In genomic region chr11:52396597-52397188, GRCm38 (mm10) we compare ENCODE assay signal across 8 mouse cellular contexts. TPM values are rescaled to one million over a fixed set of nuclear protein-coding genes. Genes with fewer than 3 reads are reported as not detected.
DNase-seq lines count a peak whose midpoint lies in the region; ATAC-seq and TF ChIP-seq lines count a peak whose summit lies in the region.

No protein-coding gene starts in this region.

- peaks cover 29% of the 10 kb centered on the region for H3K4me1 ChIP-seq in kidney, embryonic 15.5 days
- no peaks in the 10 kb centered on the region; the same call in 1 of the 2 replicates for H3K4me1 ChIP-seq in forebrain, embryonic 11.5 days (replicated peaks; ENCODE audit: control insufficient read depth, insufficient read depth, low read length)
- H3K4me1 ChIP-seq in liver, adult 2 months (ENCODE audit: control insufficient read depth, insufficient read depth, low read length): peaks cover 13% of the 10 kb centered on the region

- no peak for DNase-seq in kidney, adult 11 months
- DNase-seq in T-cell, adult 2 months (ENCODE audit: low spot score): peak; percentile 69
- no peak for DNase-seq in forebrain, embryonic 11.5 days (ENCODE audit: low spot score)
- DNase-seq in liver, adult 2 months (ENCODE audit: extremely low read depth, low read depth, low spot score): peak; percentile 78
- peak; percentile 75 for DNase-seq in naive thymus-derived CD4-positive, alpha-beta T cell, adult 2 months (ENCODE audit: low read depth)
- no peak for DNase-seq in right cerebral cortex, postnatal 14 days
- DNase-seq in adrenal gland, postnatal 14 days: no peak

- peaks cover 25% of the 10 kb centered on the region for H3K79me2 ChIP-seq in liver, adult 2 months (ENCODE audit: control insufficient read depth, insufficient read depth, low read length)

- 1% methylated on average over 33 of the region's 33 CpGs for WGBS in kidney, embryonic 15.5 days
- under 1% methylated on average over 33 of the region's 33 CpGs for WGBS in forebrain, embryonic 11.5 days
- under 1% methylated on average over 33 of the region's 33 CpGs for WGBS in liver, adult 2 months

- H3K4me3 ChIP-seq in kidney, embryonic 15.5 days (replicated peaks): peak overlapping the region; percentile 97
- H3K4me3 ChIP-seq in forebrain, embryonic 11.5 days (ENCODE audit: low read depth, low read length): peak overlapping the region; percentile 92
- H3K4me3 ChIP-seq in liver, adult 2 months (ENCODE audit: insufficient read depth, low read depth, low read length): peak overlapping the region; percentile 89

- TF ChIP-seq POLR2A in liver, adult 2 months (IDR thresholded peaks at IDR 0.05; ENCODE audit: extremely low read depth, insufficient read depth, low read length): no peak

- no peak for TF ChIP-seq CTCF in liver, adult 2 months (IDR thresholded peaks at IDR 0.05; ENCODE audit: low read depth, low read length)

- peak overlapping the region; percentile 71 for H3K4me2 ChIP-seq in kidney, embryonic 15.5 days
- H3K4me2 ChIP-seq in forebrain, embryonic 11.5 days (ENCODE audit: low read depth, low read length, severe bottlenecking): peak overlapping the region; percentile 59

- H3K27me3 ChIP-seq in kidney, embryonic 15.5 days: no peaks in the 10 kb centered on the region
- no peaks in the 10 kb centered on the region for H3K27me3 ChIP-seq in forebrain, embryonic 11.5 days (ENCODE audit: control insufficient read depth, insufficient read depth, low read length)
- no peaks in the 10 kb centered on the region for H3K27me3 ChIP-seq in liver, adult 2 months (ENCODE audit: control insufficient read depth, insufficient read depth, low read length)

- H3K27ac ChIP-seq in kidney, embryonic 15.5 days: peak overlapping the region; percentile 98
- peak overlapping the region; percentile 86 for H3K27ac ChIP-seq in forebrain, embryonic 11.5 days (ENCODE audit: low read depth, low read length)
- peak overlapping the region; percentile 90 for H3K27ac ChIP-seq in liver, adult 2 months (replicated peaks; ENCODE audit: insufficient read depth, low read depth, low read length)

- H3K9ac ChIP-seq in kidney, embryonic 15.5 days: peak overlapping the region; percentile 96
- peak overlapping the region; percentile 96 for H3K9ac ChIP-seq in forebrain, embryonic 11.5 days (ENCODE audit: low read length)
- peak overlapping the region; percentile 94 for H3K9ac ChIP-seq in liver, adult 2 months (ENCODE audit: low read depth, low read length)

- no peaks in the 10 kb centered on the region for H3K9me3 ChIP-seq in kidney, embryonic 15.5 days (replicated peaks)
- no peaks in the 10 kb centered on the region for H3K9me3 ChIP-seq in forebrain, embryonic 11.5 days (ENCODE audit: control insufficient read depth, low read length)

- peaks cover 13% of the 10 kb centered on the region for H3K36me3 ChIP-seq in kidney, embryonic 15.5 days
- H3K36me3 ChIP-seq in forebrain, embryonic 11.5 days (ENCODE audit: control insufficient read depth, insufficient read depth, low read length): no peaks in the 10 kb centered on the region
- H3K36me3 ChIP-seq in liver, adult 2 months (ENCODE audit: control insufficient read depth, insufficient read depth, low read length): no peaks in the 10 kb centered on the region

- ATAC-seq in kidney, embryonic 15.5 days (replicated peaks; ENCODE audit: low FRiP score): peak; percentile 81
- peak; percentile 79 for ATAC-seq in forebrain, embryonic 11.5 days (replicated peaks; ENCODE audit: low FRiP score)

RNA-seq across cellular contexts. Expression of gene 9530068E07Rik, which starts 0.5 kb away (rescaled TPM):
- polyA plus RNA-seq in kidney, embryonic 15.5 days (2015; fragmentation: Nextera tagmentation; extraction: Ambion mirVana): 217 and 219 TPM in 2 replicates
- polyA plus RNA-seq in forebrain, embryonic 11.5 days (2014; fragmentation: Nextera tagmentation; extraction: Ambion mirVana): 162 and 169 TPM in 2 replicates
- 110 and 121 TPM in 2 replicates for total RNA-seq in liver, adult 2 months (2014; rRNA removed)
- polyA plus RNA-seq in liver, adult 2 months (2012; rRNA removed): 111 and 123 TPM in 2 replicates
- 137 and 146 TPM in 2 replicates for total RNA-seq in adrenal gland, postnatal 14 days (2021)

RNA-seq across cellular contexts. Expression of gene Vdac1, which starts 36.0 kb away (rescaled TPM):
- polyA plus RNA-seq in kidney, embryonic 15.5 days (2015; fragmentation: Nextera tagmentation; extraction: Ambion mirVana): 336 and 358 TPM in 2 replicates
- 198 and 207 TPM in 2 replicates for polyA plus RNA-seq in forebrain, embryonic 11.5 days (2014; fragmentation: Nextera tagmentation; extraction: Ambion mirVana)
- 213 and 220 TPM in 2 replicates for total RNA-seq in liver, adult 2 months (2014; rRNA removed)
- polyA plus RNA-seq in liver, adult 2 months (2012; rRNA removed): 71.7 and 75.9 TPM in 2 replicates
- 309 and 313 TPM in 2 replicates for total RNA-seq in adrenal gland, postnatal 14 days (2021)

Comparison
In these comparisons a context has a peak if more than half of its experiments do, and no peak if none do; other contexts are left out.
1. DNase-seq: peak in T-cell, adult 2 months (single experiment), liver, adult 2 months (single experiment) and naive thymus-derived CD4-positive, alpha-beta T cell, adult 2 months (single experiment); none in kidney, adult 11 months (single experiment), forebrain, embryonic 11.5 days (single experiment), right cerebral cortex, postnatal 14 days (single experiment) and adrenal gland, postnatal 14 days (single experiment).
2. Peak in every context shown above with its lines, with median percentiles within 50 percentile points of each other: H3K27ac ChIP-seq, H3K4me3 ChIP-seq and H3K9ac ChIP-seq.